Mouse (Mus musculus): ENCODE measurements around the gene Trnau1ap. TPM values are rescaled to one million over a fixed set of nuclear protein-coding genes. Genes with fewer than 3 reads are reported as not detected.

Trnau1ap gene
- polyA plus RNA-seq, 1 experiment from 2014 or later = 79.2 TPM

GRCm38 (mm10) chr4:132352739-132353138, 23.4 kb upstream of the Trnau1ap start:
- H3K36me3 ChIP-seq = peaks cover 18% of the 10 kb centered on the region
- H3K4me2 ChIP-seq (replicated peaks) = peak overlapping the region; percentile 87
- peak overlapping the region; percentile 85 for H3K9ac ChIP-seq (replicated peaks)
- H3K4me3 ChIP-seq = peak overlapping the region; percentile 82
- no peaks in the 10 kb centered on the region for H3K9me3 ChIP-seq
- 0% methylated on average over 14 of the region's 14 CpGs for WGBS
- H3K27me3 ChIP-seq = no peaks in the 10 kb centered on the region
- ATAC-seq (ENCODE audit: low FRiP score, low read depth) = no peak
- H3K4me1 ChIP-seq = peaks cover 15% of the 10 kb centered on the region
- H3K27ac ChIP-seq (replicated peaks) = peak overlapping the region; percentile 90; the same call in 1 of the 2 replicates

DNA sequence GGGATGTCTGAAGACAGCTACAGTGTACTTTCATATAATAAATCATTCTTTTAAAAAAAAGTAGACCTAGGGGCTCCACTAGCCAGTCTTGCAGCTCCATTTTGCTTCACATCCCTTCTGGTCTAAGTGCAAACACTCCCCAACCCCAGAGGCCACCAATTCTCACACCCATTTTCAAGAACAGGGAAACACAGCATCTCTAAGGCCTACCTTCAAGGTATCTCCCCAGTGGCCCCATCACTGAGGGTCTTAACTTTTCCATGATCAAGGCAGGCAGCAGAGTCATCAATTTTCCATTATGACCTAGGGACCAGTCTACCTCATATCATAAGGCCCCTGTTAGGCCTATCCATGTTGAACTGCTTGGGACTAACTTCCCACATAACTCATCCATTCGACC, 22.1 kb upstream of the Trnau1ap start:
- no peak overlapping the region for H3K9ac ChIP-seq (replicated peaks)
- peak overlapping the region; percentile 87 for H3K4me2 ChIP-seq (replicated peaks)
- ATAC-seq (ENCODE audit: low FRiP score, low read depth) = no peak
- 53% methylated on average over 1 of the region's 1 CpGs for WGBS
- H3K9me3 ChIP-seq = no peaks in the 10 kb centered on the region
- H3K27me3 ChIP-seq = no peaks in the 10 kb centered on the region
- H3K4me1 ChIP-seq = peaks cover 15% of the 10 kb centered on the region
- no peak overlapping the region for H3K27ac ChIP-seq (replicated peaks)
- H3K36me3 ChIP-seq = peaks cover 7% of the 10 kb centered on the region; the same call in 1 of the 2 replicates
- H3K4me3 ChIP-seq = 0 out of 2 replicates have a peak overlapping the region, but pooled peaks have one; percentile 11

DNA sequence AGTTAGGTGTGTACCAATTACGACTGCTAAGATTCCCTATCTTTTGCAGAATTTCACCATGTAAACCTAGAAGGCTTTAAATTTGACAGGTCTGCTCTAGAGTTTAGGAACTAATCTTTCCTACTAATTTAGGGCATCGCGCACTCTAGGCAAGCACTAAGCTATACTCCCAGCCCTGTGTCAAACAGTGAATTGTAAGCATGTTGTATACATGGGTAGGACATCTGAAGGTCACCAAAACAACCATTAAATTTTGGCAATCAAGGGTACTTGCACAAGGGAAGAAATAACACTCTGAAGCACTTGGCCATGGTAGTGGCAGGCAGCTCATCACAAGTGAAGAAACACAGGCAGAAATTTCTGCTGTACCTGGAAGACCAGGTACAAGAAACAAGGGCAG, 21.5 kb upstream of the Trnau1ap start:
- H3K4me2 ChIP-seq (replicated peaks) = no peak overlapping the region
- 69% methylated on average over 3 of the region's 3 CpGs for WGBS
- no peak overlapping the region for H3K4me3 ChIP-seq

GRCm38 (mm10) chr4:132350123-132350740, 20.9 kb upstream of the Trnau1ap start:
- Histone ChIP-seq H3K4me1 (peaks cover 15% of the 10 kb centered on the region), H3K36me3 (peaks cover 7% of the 10 kb centered on the region; the same call in 1 of the 2 replicates), H3K4me2 (replicated peaks) (no peak overlapping the region), H3K9ac (replicated peaks) (no peak overlapping the region), H3K27ac (replicated peaks) (no peak overlapping the region), H3K9me3 (no peaks in the 10 kb centered on the region), H3K4me3 (no peak overlapping the region), H3K27me3 (no peaks in the 10 kb centered on the region)
- ATAC-seq (ENCODE audit: low FRiP score, low read depth) = no peak
- WGBS = 37% methylated on average over 2 of the region's 2 CpGs

More for the DNA sequence above, 21.5 kb upstream of the Trnau1ap start:
- Histone ChIP-seq H3K27ac (replicated peaks) (no peak overlapping the region), H3K36me3 (peaks cover 7% of the 10 kb centered on the region; the same call in 1 of the 2 replicates), H3K9me3 (no peaks in the 10 kb centered on the region), H3K4me1 (peaks cover 15% of the 10 kb centered on the region), H3K27me3 (no peaks in the 10 kb centered on the region), H3K9ac (replicated peaks) (no peak overlapping the region)
- no peak for ATAC-seq (ENCODE audit: low FRiP score, low read depth)

DNA sequence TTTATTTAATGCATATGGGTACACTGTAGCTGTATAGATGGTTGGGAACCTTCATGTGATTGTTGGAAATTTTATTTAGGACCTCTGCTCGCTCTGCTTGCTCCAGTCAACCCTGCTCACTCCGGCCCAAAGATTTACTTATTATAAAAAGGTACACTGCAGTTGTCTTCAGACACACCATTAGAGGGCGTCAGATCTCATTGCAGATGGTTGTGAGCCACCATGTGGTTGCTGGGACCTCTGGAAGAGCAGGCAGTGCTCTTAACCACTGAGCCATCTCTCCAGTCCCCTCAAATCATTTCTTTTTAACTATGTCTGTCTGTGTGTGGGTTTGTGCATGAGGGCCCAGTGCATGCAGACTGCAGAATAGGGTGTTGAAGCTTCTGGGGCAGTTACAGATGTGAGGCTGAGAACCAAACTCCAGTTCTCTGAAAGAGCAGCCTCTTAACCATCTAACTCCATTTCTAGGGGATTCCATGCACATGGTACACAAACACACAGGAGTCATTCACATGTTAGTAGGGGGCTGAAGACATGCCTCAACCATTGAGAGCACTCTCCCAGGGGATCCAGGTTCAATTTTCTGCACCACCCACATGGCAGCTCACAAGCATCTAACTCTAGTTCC, 20.3 kb upstream of the Trnau1ap start:
- ATAC-seq (ENCODE audit: low FRiP score, low read depth) = no peak
- 52% methylated on average over 3 of the region's 3 CpGs for WGBS

GRCm38 (mm10) chr4:132346661-132347060, 17.3 kb upstream of the Trnau1ap start:
- WGBS = 53% methylated on average over 3 of the region's 3 CpGs
- H3K4me1 ChIP-seq = peaks cover 30% of the 10 kb centered on the region
- H3K4me2 ChIP-seq (replicated peaks) = no peak overlapping the region
- ATAC-seq (ENCODE audit: low FRiP score, low read depth) = no peak
- H3K4me3 ChIP-seq = no peak overlapping the region
- no peak overlapping the region for H3K27ac ChIP-seq (replicated peaks)
- no peaks in the 10 kb centered on the region for H3K27me3 ChIP-seq
- H3K36me3 ChIP-seq = peaks cover 7% of the 10 kb centered on the region; the same call in 1 of the 2 replicates
- H3K9me3 ChIP-seq = no peaks in the 10 kb centered on the region
- H3K9ac ChIP-seq (replicated peaks) = no peak overlapping the region

More for the DNA sequence above, 20.3 kb upstream of the Trnau1ap start:
- H3K9me3 ChIP-seq = no peaks in the 10 kb centered on the region
- peaks cover 7% of the 10 kb centered on the region; the same call in 1 of the 2 replicates for H3K36me3 ChIP-seq
- no peaks in the 10 kb centered on the region for H3K27me3 ChIP-seq
- no peak overlapping the region for H3K4me3 ChIP-seq
- no peak overlapping the region for H3K9ac ChIP-seq (replicated peaks)
- H3K4me2 ChIP-seq (replicated peaks) = no peak overlapping the region
- H3K4me1 ChIP-seq = peaks cover 18% of the 10 kb centered on the region
- no peak overlapping the region for H3K27ac ChIP-seq (replicated peaks)

- 83% methylated on average over 4 of the region's 4 CpGs for WGBS
- no peaks in the 10 kb centered on the region for H3K27me3 ChIP-seq
- no peak overlapping the region for H3K4me2 ChIP-seq (replicated peaks)
- no peak overlapping the region for H3K27ac ChIP-seq (replicated peaks)
- peaks cover 4% of the 10 kb centered on the region; the same call in 1 of the 2 replicates for H3K36me3 ChIP-seq
- H3K9ac ChIP-seq (replicated peaks) = no peak overlapping the region
- H3K4me1 ChIP-seq = peaks cover 26% of the 10 kb centered on the region
- H3K4me3 ChIP-seq = no peak overlapping the region
- ATAC-seq (ENCODE audit: low FRiP score, low read depth) = no peak
- no peaks in the 10 kb centered on the region for H3K9me3 ChIP-seq
Measured at GRCm38 (mm10) chr4:132346261-132346660, 16.9 kb upstream of the Trnau1ap start.

DNA sequence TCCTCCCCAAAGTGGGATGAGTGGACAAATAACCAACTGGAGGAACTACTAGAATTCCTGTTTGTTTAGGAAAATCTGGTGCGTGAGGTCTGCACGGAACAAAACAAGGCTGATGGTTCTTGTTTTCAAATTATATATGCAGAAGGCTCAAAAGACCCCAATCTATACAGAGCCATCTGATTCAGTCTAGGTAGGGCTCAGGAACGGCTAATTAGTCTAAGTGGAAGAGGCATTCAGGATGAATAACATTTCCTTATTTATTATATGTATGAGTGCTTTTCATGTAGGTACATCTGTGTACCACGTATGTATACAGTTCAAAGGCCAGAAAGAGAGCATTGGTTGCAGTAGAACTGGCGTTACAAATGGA, 16.5 kb upstream of the Trnau1ap start:
- Histone ChIP-seq H3K9me3 (no peaks in the 10 kb centered on the region), H3K27ac (replicated peaks) (no peak overlapping the region), H3K9ac (replicated peaks) (no peak overlapping the region), H3K36me3 (0 out of 2 replicates have a peak, but pooled peaks cover under 1% of the 10 kb centered on the region), H3K4me3 (peak overlapping the region; percentile 76), H3K4me1 (peaks cover 26% of the 10 kb centered on the region), H3K27me3 (no peaks in the 10 kb centered on the region), H3K4me2 (replicated peaks) (peak overlapping the region; percentile 85; the same call in 1 of the 2 replicates)
- peak; percentile 50; the same call in 1 of the 2 replicates for ATAC-seq (ENCODE audit: low FRiP score, low read depth)
- WGBS = 49% methylated on average over 5 of the region's 5 CpGs

GRCm38 (mm10) chr4:132345135-132345842, 16.0 kb upstream of the Trnau1ap start:
- H3K27ac ChIP-seq (replicated peaks) = peak overlapping the region; percentile 52; the same call in 1 of the 2 replicates
- ATAC-seq (ENCODE audit: low FRiP score, low read depth) = peak; percentile 91

DNA sequence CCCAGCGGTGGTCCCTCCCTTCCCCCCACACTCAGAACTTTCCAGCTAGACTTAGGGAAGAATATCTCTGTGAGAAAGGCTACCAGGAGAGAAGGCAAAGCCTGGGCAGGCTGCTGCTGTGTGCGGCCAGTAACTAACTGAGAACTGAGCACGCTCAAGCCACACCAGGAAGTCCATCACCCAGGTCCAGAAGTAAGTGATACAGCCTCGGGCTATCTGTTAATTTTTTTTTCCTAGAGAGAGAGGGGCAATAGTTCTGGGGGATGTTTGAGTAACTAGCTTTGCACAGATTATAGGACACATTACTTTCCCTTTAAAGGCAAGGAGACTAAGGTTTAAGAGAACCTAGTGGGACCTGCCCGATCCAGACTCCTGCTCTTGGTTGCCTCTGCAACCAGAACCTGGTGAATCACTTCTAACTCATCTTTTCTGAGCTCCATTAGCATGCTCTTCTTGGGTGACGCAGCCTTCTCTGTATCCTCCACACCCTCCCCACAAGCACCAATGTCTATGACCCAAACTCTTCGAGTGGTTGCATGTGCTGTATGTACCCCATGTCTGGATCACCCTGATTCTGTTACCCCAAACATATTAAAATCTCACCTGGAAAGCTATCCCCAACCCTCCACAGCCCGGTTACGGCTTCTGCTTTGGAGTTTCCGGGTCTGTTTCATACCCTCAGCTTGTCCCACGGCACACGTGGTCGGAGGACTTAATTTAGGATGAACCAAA, 15.2 kb upstream of the Trnau1ap start:
- no peak overlapping the region for H3K27ac ChIP-seq (replicated peaks)
- H3K4me1 ChIP-seq = peaks cover 26% of the 10 kb centered on the region
- no peak for ATAC-seq (ENCODE audit: low FRiP score, low read depth)

More at GRCm38 (mm10) chr4:132345135-132345842, 16.0 kb upstream of the Trnau1ap start:
- peak overlapping the region; percentile 76 for H3K4me3 ChIP-seq
- no peaks in the 10 kb centered on the region; the same call in 1 of the 2 replicates for H3K36me3 ChIP-seq
- no peaks in the 10 kb centered on the region for H3K9me3 ChIP-seq
- peak overlapping the region; percentile 80 for H3K9ac ChIP-seq (replicated peaks)
- no peaks in the 10 kb centered on the region for H3K27me3 ChIP-seq
- peak overlapping the region; percentile 85 for H3K4me2 ChIP-seq (replicated peaks)
- H3K4me1 ChIP-seq = peaks cover 26% of the 10 kb centered on the region
- WGBS = under 1% methylated on average over 83 of the region's 83 CpGs

GRCm38 (mm10) chr4:132341451-132341850, 12.1 kb upstream of the Trnau1ap start:
- Histone ChIP-seq H3K9ac (replicated peaks) (no peak overlapping the region), H3K36me3 (peaks cover 36% of the 10 kb centered on the region), H3K4me2 (replicated peaks) (no peak overlapping the region), H3K4me1 (peaks cover 26% of the 10 kb centered on the region), H3K27ac (replicated peaks) (no peak overlapping the region), H3K9me3 (no peaks in the 10 kb centered on the region), H3K27me3 (no peaks in the 10 kb centered on the region), H3K4me3 (no peak overlapping the region)
- 97% methylated on average over 3 of the region's 3 CpGs for WGBS
- ATAC-seq (ENCODE audit: low FRiP score, low read depth) = no peak

More for the DNA sequence above, 15.2 kb upstream of the Trnau1ap start:
- Histone ChIP-seq H3K27me3 (no peaks in the 10 kb centered on the region), H3K4me2 (replicated peaks) (peak overlapping the region; percentile 85), H3K9me3 (no peaks in the 10 kb centered on the region), H3K4me3 (peak overlapping the region; percentile 76), H3K36me3 (peaks cover 7% of the 10 kb centered on the region), H3K9ac (replicated peaks) (peak overlapping the region; percentile 80)
- WGBS = 10% methylated on average over 13 of the region's 13 CpGs

Data from midbrain, embryonic 12.5 days (tissue).